Mouse (Mus musculus) G1E (cell line): ENCODE measurements around the gene Skap1. TPM values are rescaled to one million over a fixed set of nuclear protein-coding genes. Genes with fewer than 3 reads are reported as not detected.
A peak's percentile ranks its signal among the peaks of the same experiment; 100 is the strongest.

Experiments used
- ATAC-seq: 2 replicates; pipeline ENCODE4 v1.8.0; 2016; ENCODE audit warnings: mild to moderate bottlenecking; ENCODE audit not compliant: insufficient number of reproducible peaks, poor library complexity, low FRiP score, severe bottlenecking; ENCODE audit errors: extremely low read depth
- DNase-seq: peaks from one replicate; pipeline ENCODE4 v3.0.0; 2012; ENCODE audit warnings: low spot score
- H3K27me3 ChIP-seq: 2 replicates; pipeline ENCODE4 v1.6.1; 2012; ENCODE audit warnings: mild to moderate bottlenecking, low read length, inconsistent platforms; ENCODE audit not compliant: insufficient read depth
- H3K36me3 ChIP-seq: replicated peaks from 2 replicates; pipeline ENCODE3; 2012; ENCODE audit warnings: mild to moderate bottlenecking, inconsistent platforms
- H3K4me1 ChIP-seq: 2 replicates; pipeline ENCODE4 v1.6.1; 2012; ENCODE audit warnings: low read depth, low read length, inconsistent platforms, mixed read lengths; ENCODE audit not compliant: insufficient read depth
- H3K4me3 ChIP-seq: 2 replicates; pipeline ENCODE4 v1.5.1; 2012; ENCODE audit warnings: low read depth, mild to moderate bottlenecking, inconsistent platforms, low read length, moderate library complexity, mixed read lengths
- H3K9me3 ChIP-seq: replicated peaks from 2 replicates; pipeline ENCODE4 v1.6.1; 2012; ENCODE audit warnings: inconsistent platforms
- CTCF ChIP-seq: IDR thresholded peaks from 2 replicates; pipeline ENCODE4 v1.5.1; 2012; ENCODE audit warnings: low read depth, low read length, inconsistent platforms, mixed read lengths
- GATA1 ChIP-seq: IDR thresholded peaks from 2 replicates; pipeline ENCODE4 v1.6.1; 2012; ENCODE audit warnings: borderline replicate concordance, low read length, inconsistent platforms, mixed read lengths
- GATA2 ChIP-seq: IDR thresholded peaks from 2 replicates; pipeline ENCODE4 v1.6.1; 2012; ENCODE audit warnings: low read depth, low read length, inconsistent platforms, borderline replicate concordance
- POLR2AphosphoS5 ChIP-seq: IDR thresholded peaks from 2 replicates; pipeline ENCODE4 v1.6.1; 2012; ENCODE audit warnings: low read depth, low read length, inconsistent platforms; ENCODE audit not compliant: insufficient replicate concordance
- TAL1 ChIP-seq: conservative IDR thresholded peaks from 2 replicates; pipeline ENCODE4 v1.6.1; 2012; ENCODE audit warnings: low read depth, low read length, inconsistent platforms, mixed read lengths
- polyA plus RNA-seq: library from polyadenylated mRNA; stranded (reverse); fragments of >175 nt; gene quantifications from 2 replicates; pipeline ENCODE4 v1.2.3, GENCODE M21; 2012
- total RNA-seq, 2 experiments: library from RNA; stranded (forward) in 1 of 2; stranded (reverse) in 1 of 2; fragments of 200-1000 nt in 1 of 2; fragments of >200 nt in 1 of 2; fragmentation: Nextera tagmentation in 1 of 2; gene quantifications; 2 replicates each; pipeline ENCODE4 v1.2.3; 2014 to 2017

Skap1 gene
- total and polyA plus RNA-seq, 3 experiments = 0.55 TPM; not detected in 2

DNA sequence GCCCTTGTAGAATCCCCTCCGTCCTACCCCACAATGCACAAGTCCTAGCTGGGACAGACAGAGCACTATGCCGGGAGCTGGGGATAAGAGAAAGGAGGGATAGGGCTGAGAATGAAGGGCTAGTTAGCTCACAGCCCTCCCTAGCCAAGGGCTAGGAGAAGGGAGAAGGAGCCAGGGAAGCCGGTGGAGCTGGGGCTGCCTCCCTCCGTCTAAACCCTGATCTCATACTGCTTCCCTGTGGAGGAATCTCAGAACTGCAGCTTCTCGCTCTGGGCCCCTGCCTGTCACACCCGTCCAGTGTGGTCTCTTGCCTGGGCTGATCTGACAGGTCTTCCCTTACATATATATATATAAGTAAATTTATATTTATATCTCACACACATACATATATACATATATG lies 209.4 kb downstream of the Skap1 start:
- Histone ChIP-seq H3K4me3 (no peak overlapping the region), H3K27me3 (peaks cover 12% of the 10 kb centered on the region), H3K9me3 (no peaks in the 10 kb centered on the region), H3K4me1 (no peaks in the 10 kb centered on the region), H3K36me3 (no peaks in the 10 kb centered on the region)
- TF ChIP-seq POLR2AphosphoS5 (no peak), TAL1 (no peak), CTCF (no peak), GATA1 (no peak), GATA2 (no peak)
- ATAC-seq = no peak
- DNase-seq = no peak

- H3K9me3 ChIP-seq = no peaks in the 10 kb centered on the region
- TF ChIP-seq GATA2 (no peak), POLR2AphosphoS5 (no peak), CTCF (no peak), TAL1 (no peak), GATA1 (no peak)
- no peaks in the 10 kb centered on the region for H3K36me3 ChIP-seq
- ATAC-seq = no peak
- H3K4me1 ChIP-seq = no peaks in the 10 kb centered on the region
- H3K27me3 ChIP-seq = peaks cover 12% of the 10 kb centered on the region
- DNase-seq = no peak
- no peak overlapping the region for H3K4me3 ChIP-seq
Measured at GRCm38 (mm10) chr11:96674786-96675365, 210.5 kb downstream of the Skap1 start.

- no peak for DNase-seq
- H3K36me3 ChIP-seq = no peaks in the 10 kb centered on the region
- H3K4me3 ChIP-seq = no peak overlapping the region
- TF ChIP-seq TAL1 (no peak), GATA2 (no peak), CTCF (no peak), POLR2AphosphoS5 (no peak), GATA1 (no peak)
- no peak for ATAC-seq
- H3K27me3 ChIP-seq = peaks cover 17% of the 10 kb centered on the region; the same call in 1 of the 2 replicates
- no peaks in the 10 kb centered on the region for H3K4me1 ChIP-seq
- no peaks in the 10 kb centered on the region for H3K9me3 ChIP-seq
Measured at GRCm38 (mm10) chr11:96678026-96678425, 213.6 kb downstream of the Skap1 start.

- no peaks in the 10 kb centered on the region for H3K4me1 ChIP-seq
- DNase-seq (no peak), ATAC-seq (no peak)
- TF ChIP-seq POLR2AphosphoS5 (no peak), GATA1 (no peak), TAL1 (no peak), GATA2 (no peak), CTCF (no peak)
- H3K4me3 ChIP-seq = no peak overlapping the region
- peaks cover 15% of the 10 kb centered on the region; the same call in 1 of the 2 replicates for H3K27me3 ChIP-seq
- no peaks in the 10 kb centered on the region for H3K9me3 ChIP-seq
- H3K36me3 ChIP-seq = no peaks in the 10 kb centered on the region
Measured at GRCm38 (mm10) chr11:96679026-96679425, 214.6 kb downstream of the Skap1 start.

DNA sequence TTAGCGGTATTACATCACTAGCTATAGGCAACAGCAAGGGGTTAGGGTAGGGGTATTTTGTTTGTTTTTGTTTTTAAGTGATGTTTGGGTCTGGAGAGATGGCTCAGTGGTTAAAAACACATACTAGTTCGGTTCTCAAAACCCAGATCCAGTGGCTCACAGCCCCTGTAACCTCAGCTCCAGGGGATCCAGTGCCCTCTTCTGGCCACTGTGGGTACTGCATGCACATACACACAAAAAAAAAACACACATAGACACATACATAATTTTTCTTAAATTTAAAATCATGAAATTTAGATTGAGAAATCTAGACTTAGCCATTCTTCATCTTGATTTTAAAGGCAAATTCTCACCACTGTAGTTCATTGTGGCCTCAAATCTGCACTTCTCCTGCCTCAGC lies 221.0 kb downstream of the Skap1 start:
- H3K4me1 ChIP-seq = no peaks in the 10 kb centered on the region
- no peaks in the 10 kb centered on the region for H3K9me3 ChIP-seq
- peaks cover 18% of the 10 kb centered on the region for H3K27me3 ChIP-seq
- DNase-seq (no peak), ATAC-seq (no peak)
- no peak overlapping the region for H3K4me3 ChIP-seq
- TF ChIP-seq POLR2AphosphoS5 (no peak), CTCF (peak; percentile 24; the same call in 1 of the 2 replicates)
- no peaks in the 10 kb centered on the region for H3K36me3 ChIP-seq

- no peak for DNase-seq
- Histone ChIP-seq H3K27me3 (peaks cover 13% of the 10 kb centered on the region), H3K9me3 (no peaks in the 10 kb centered on the region), H3K4me1 (no peaks in the 10 kb centered on the region), H3K4me3 (no peak overlapping the region), H3K36me3 (no peaks in the 10 kb centered on the region)
- TF ChIP-seq CTCF (no peak), TAL1 (no peak), GATA2 (no peak), POLR2AphosphoS5 (no peak), GATA1 (no peak)
- no peak for ATAC-seq
Measured at GRCm38 (mm10) chr11:96686713-96687280, 222.4 kb downstream of the Skap1 start.
